Comparison of ENCODE assay signal across 16 mouse cellular contexts in the genomic region with DNA sequence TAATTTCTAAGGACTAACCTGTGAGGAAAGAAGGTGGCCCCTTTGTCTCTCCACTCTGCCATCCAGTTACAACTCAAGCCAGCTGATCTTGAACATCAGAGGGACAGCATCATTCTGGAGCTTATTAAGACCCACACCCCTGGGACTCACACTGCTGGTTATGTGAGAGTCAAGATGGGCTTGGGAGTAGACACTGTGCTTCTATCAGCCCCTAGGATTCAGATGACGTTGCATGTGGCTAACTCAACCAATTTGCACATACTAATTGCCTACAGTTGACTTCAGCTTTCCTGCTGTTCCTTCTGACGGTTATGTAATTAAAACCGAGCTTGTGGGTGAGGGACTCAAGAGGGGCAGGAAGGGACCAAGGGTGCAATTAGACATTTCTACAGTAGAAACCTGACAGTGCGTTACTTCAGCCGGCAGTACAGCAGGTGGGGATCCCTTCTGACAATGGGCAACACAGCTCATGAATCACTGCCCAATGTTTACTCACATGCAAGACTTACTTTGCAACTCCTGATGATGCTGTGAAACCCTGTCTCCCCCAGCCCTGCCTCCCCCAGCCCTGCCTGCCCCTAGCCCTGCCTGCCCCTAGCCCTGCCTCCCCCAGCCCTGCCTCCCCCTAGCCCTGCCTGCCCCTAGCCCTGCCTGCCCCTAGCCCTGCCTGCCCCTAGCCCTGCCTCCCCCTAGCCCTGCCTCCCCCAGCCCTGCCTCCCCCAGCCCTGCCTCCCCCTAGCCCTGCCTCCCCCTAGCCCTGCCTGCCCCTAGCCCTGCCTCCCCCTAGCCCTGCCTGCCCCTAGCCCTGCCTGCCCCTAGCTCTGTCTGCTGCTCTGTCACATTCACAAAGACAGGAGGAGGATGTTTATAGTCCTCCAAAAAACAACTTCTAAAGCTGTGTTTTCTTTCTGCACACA.
DNase-seq lines count a peak whose midpoint lies in the region; ATAC-seq and TF ChIP-seq lines count a peak whose summit lies in the region.
"Had no signal": no experiment of that assay in that cellular context is flagged by ENCODE, and none has a peak within 500 bp of the region (broad histone marks: within the 10 kb centered on the region; RNA-seq: fewer than 3 reads in every experiment).

No protein-coding gene starts in this region.

- no peak overlapping the region for H3K9ac ChIP-seq in forebrain, embryonic 11.5 days (ENCODE audit: low read length)
- no peak overlapping the region for H3K9ac ChIP-seq in forebrain, embryonic 16.5 days (replicated peaks; ENCODE audit: low read depth, low read length)
- H3K9ac ChIP-seq in ES-E14 (ENCODE audit: insufficient read depth, low read depth, low read length, poor library complexity, severe bottlenecking), result no peak overlapping the region
- no peak overlapping the region for H3K9ac ChIP-seq in kidney, embryonic 16.5 days (replicated peaks; ENCODE audit: low read length)
- no peak overlapping the region for H3K9ac ChIP-seq in intestine, embryonic 15.5 days
- H3K9ac ChIP-seq: embryonic facial prominence, embryonic 13.5 days; hindbrain, embryonic 15.5 days; liver, embryonic 12.5 days had no signal

- in situ Hi-C loops in ES-E14 (cut with MboI; ENCODE audit: low sequenced_read_pairs in 2 of 2, unreplicated experiment in 2 of 2), result no loop called here

- no peaks in the 10 kb centered on the region for H3K9me3 ChIP-seq in forebrain, embryonic 11.5 days (ENCODE audit: control insufficient read depth, low read length)
- no peaks in the 10 kb centered on the region for H3K9me3 ChIP-seq in forebrain, embryonic 16.5 days (ENCODE audit: control insufficient read depth, low read length)
- H3K9me3 ChIP-seq in ES-E14 (ENCODE audit: control insufficient read depth, insufficient read depth, low read depth, low read length), result no peaks in the 10 kb centered on the region; the same call in 1 of the 2 replicates
- no peaks in the 10 kb centered on the region for H3K9me3 ChIP-seq in kidney, embryonic 16.5 days (ENCODE audit: low read length)
- no peaks in the 10 kb centered on the region for H3K9me3 ChIP-seq in intestine, embryonic 15.5 days
- H3K9me3 ChIP-seq: embryonic facial prominence, embryonic 13.5 days; hindbrain, embryonic 15.5 days; liver, embryonic 12.5 days had no signal

- ATAC-seq in forebrain, embryonic 11.5 days (replicated peaks; ENCODE audit: low FRiP score), result no peak; the same call in 1 of the 2 replicates
- no peak for ATAC-seq in forebrain, embryonic 16.5 days
- ATAC-seq in kidney, embryonic 16.5 days (ENCODE audit: low FRiP score, low TSS enrichment), result peak; percentile 67
- ATAC-seq in intestine, embryonic 15.5 days, result no peak
- ATAC-seq: liver, embryonic 12.5 days had no signal

- no peak overlapping the region for H3K4me2 ChIP-seq in forebrain, embryonic 11.5 days (ENCODE audit: low read depth, low read length, severe bottlenecking)
- H3K4me2 ChIP-seq in forebrain, embryonic 16.5 days (ENCODE audit: low read length), result no peak overlapping the region
- no peak overlapping the region for H3K4me2 ChIP-seq in kidney, embryonic 16.5 days (replicated peaks; ENCODE audit: low read depth, low read length)
- no peak overlapping the region for H3K4me2 ChIP-seq in intestine, embryonic 15.5 days (replicated peaks)
- H3K4me2 ChIP-seq: embryonic facial prominence, embryonic 13.5 days; hindbrain, embryonic 15.5 days; liver, embryonic 12.5 days had no signal

- 52% methylated on average over 5 of the region's 5 CpGs for WGBS in forebrain, embryonic 11.5 days
- 37% methylated on average over 5 of the region's 5 CpGs for WGBS in forebrain, embryonic 16.5 days
- 14% methylated on average over 5 of the region's 5 CpGs for WGBS in kidney, embryonic 16.5 days
- 45% methylated on average over 5 of the region's 5 CpGs for WGBS in intestine, embryonic 15.5 days

- H3K27ac ChIP-seq in forebrain, embryonic 11.5 days (ENCODE audit: low read depth, low read length), result no peak overlapping the region
- no peak overlapping the region for H3K27ac ChIP-seq in forebrain, embryonic 16.5 days (ENCODE audit: low read length)
- H3K27ac ChIP-seq in ES-E14 (ENCODE audit: insufficient read depth, low read depth, low read length, poor library complexity, severe bottlenecking), result no peak overlapping the region
- H3K27ac ChIP-seq in kidney, embryonic 16.5 days (ENCODE audit: low read length), result no peak overlapping the region
- no peak overlapping the region for H3K27ac ChIP-seq in intestine, embryonic 15.5 days
- H3K27ac ChIP-seq: embryonic facial prominence, embryonic 13.5 days; hindbrain, embryonic 15.5 days; liver, embryonic 12.5 days had no signal

- no peak overlapping the region for H3K4me3 ChIP-seq in forebrain, embryonic 11.5 days (ENCODE audit: low read depth, low read length)
- H3K4me3 ChIP-seq in forebrain, embryonic 16.5 days (replicated peaks; ENCODE audit: low read length), result no peak overlapping the region
- H3K4me3 ChIP-seq in ES-E14 (ENCODE audit: insufficient read depth in 1 of 2, low read depth in 1 of 2, low read length in 2 of 2, poor library complexity in 1 of 2, severe bottlenecking in 1 of 2), result peak overlapping the region in 1 of 2 experiments; percentile 30; a peak in 1 of 4 replicates
- H3K4me3 ChIP-seq in kidney, embryonic 16.5 days (ENCODE audit: low read length), result no peak overlapping the region
- no peak overlapping the region for H3K4me3 ChIP-seq in intestine, embryonic 15.5 days (replicated peaks)
- H3K4me3 ChIP-seq: embryonic facial prominence, embryonic 13.5 days; hindbrain, embryonic 15.5 days; liver, embryonic 12.5 days had no signal

- H3K36me3 ChIP-seq in forebrain, embryonic 11.5 days (ENCODE audit: control insufficient read depth, insufficient read depth, low read length), result no peaks in the 10 kb centered on the region
- no peaks in the 10 kb centered on the region for H3K36me3 ChIP-seq in forebrain, embryonic 16.5 days (ENCODE audit: control insufficient read depth, insufficient read depth)
- H3K36me3 ChIP-seq in ES-E14 (ENCODE audit: control insufficient read depth, insufficient read depth, low read length, poor library complexity, severe bottlenecking), result no peaks in the 10 kb centered on the region
- H3K36me3 ChIP-seq in kidney, embryonic 16.5 days (ENCODE audit: insufficient read depth, low read length), result no peaks in the 10 kb centered on the region
- no peaks in the 10 kb centered on the region for H3K36me3 ChIP-seq in intestine, embryonic 15.5 days
- H3K36me3 ChIP-seq: embryonic facial prominence, embryonic 13.5 days; G1E; hindbrain, embryonic 15.5 days; liver, embryonic 12.5 days had no signal

- peak; percentile 30 for DNase-seq in forebrain, embryonic 11.5 days (ENCODE audit: low spot score)
- DNase-seq in kidney, adult 8-10 months, result peak; percentile 7 to 13
- no peak for DNase-seq in kidney, adult 11 months
- peak; percentile 62 for DNase-seq in ES-E14 (ENCODE audit: low read depth, low spot score)
- DNase-seq in left cerebral cortex, adult 18-20 months (ENCODE audit: low spot score in 2 of 2), result no peak
- DNase-seq: cerebellum, adult 18-20 months; heart, postnatal 10 days; layer of hippocampus, postnatal 36 days; left cerebral cortex, postnatal 4 days had no signal

- H3K27me3 ChIP-seq in forebrain, embryonic 11.5 days (ENCODE audit: control insufficient read depth, insufficient read depth, low read length), result no peaks in the 10 kb centered on the region
- no peaks in the 10 kb centered on the region for H3K27me3 ChIP-seq in forebrain, embryonic 16.5 days (replicated peaks; ENCODE audit: control insufficient read depth, insufficient read depth, low read length)
- no peaks in the 10 kb centered on the region for H3K27me3 ChIP-seq in kidney, embryonic 16.5 days (ENCODE audit: insufficient read depth, low read length)
- H3K27me3 ChIP-seq in intestine, embryonic 15.5 days (replicated peaks), result no peaks in the 10 kb centered on the region
- H3K27me3 ChIP-seq: embryonic facial prominence, embryonic 13.5 days; hindbrain, embryonic 15.5 days; liver, embryonic 12.5 days had no signal

- H3K4me1 ChIP-seq in forebrain, embryonic 11.5 days (replicated peaks; ENCODE audit: control insufficient read depth, insufficient read depth, low read length), result no peaks in the 10 kb centered on the region
- H3K4me1 ChIP-seq in forebrain, embryonic 16.5 days (replicated peaks; ENCODE audit: control insufficient read depth, insufficient read depth, low read length), result no peaks in the 10 kb centered on the region
- peaks cover 2 to 7% of the 10 kb centered on the region in 2 experiments; a peak in 2 of 4 replicates for H3K4me1 ChIP-seq in ES-E14 (ENCODE audit: control insufficient read depth in 2 of 2, insufficient read depth in 2 of 2, low read length in 2 of 2, poor library complexity in 1 of 2)
- H3K4me1 ChIP-seq in kidney, embryonic 16.5 days (ENCODE audit: insufficient read depth, low read length), result no peaks in the 10 kb centered on the region
- H3K4me1 ChIP-seq in intestine, embryonic 15.5 days (replicated peaks), result no peaks in the 10 kb centered on the region
- H3K4me1 ChIP-seq: embryonic facial prominence, embryonic 13.5 days; hindbrain, embryonic 15.5 days; liver, embryonic 12.5 days had no signal

TF ChIP-seq in ES-E14, 5 proteins besides CTCF, POLR2A, EP300 and RAD21:
- TF ChIP-seq ZC3H11A (IDR thresholded peaks at IDR 0.05; ENCODE audit: borderline replicate concordance, low read depth, low read length), result no peak
- TF ChIP-seq ZNF384 (IDR thresholded peaks at IDR 0.05; ENCODE audit: low read depth, low read length), result no peak
- TF ChIP-seq CHD2 (IDR thresholded peaks at IDR 0.05; ENCODE audit: low read depth, low read length), result no peak

Comparison
In these comparisons a context has a peak if more than half of its experiments do, and no peak if none do; other contexts are left out.
1. DNase-seq: peak in forebrain, embryonic 11.5 days (single experiment), kidney, adult 8-10 months (2 of 2) and ES-E14 (single experiment); none in kidney, adult 11 months (single experiment) and left cerebral cortex, adult 18-20 months (0 of 2).